Mouse (Mus musculus) bone marrow macrophage, adult 2 months (primary cell): ENCODE data around the gene Phyhipl.

Source experiments
- CTCF ChIP-seq: IDR thresholded peaks from 2 replicates; pipeline ENCODE4 v1.5.1; 2012; ENCODE audit warnings: low read depth, mild to moderate bottlenecking, low read length, moderate library complexity
- POLR2A ChIP-seq: IDR thresholded peaks from 2 replicates; pipeline ENCODE4 v1.6.1; 2012; ENCODE audit warnings: mild to moderate bottlenecking, low read depth, low read length, borderline replicate concordance

- TF ChIP-seq POLR2A (no peak), CTCF (no peak)
Measured at GRCm38 (mm10) chr10:70535401-70535800, 120.4 kb downstream of the Phyhipl start.
